Mouse (Mus musculus): Measurements from ENCODE around the gene Elf2. TPM values are rescaled to one million over a fixed set of nuclear protein-coding genes. Genes with fewer than 3 reads are reported as not detected.

Gene Elf2
- total RNA-seq (2021), result 10 to 100 TPM; 37.4 to 40.1 TPM
- long read RNA-seq, partial matches to known transcripts, result 3 of 5 reads
- long read RNA-seq, other reads (novel, unspliced or antisense), result 0 of 5 reads

DNA sequence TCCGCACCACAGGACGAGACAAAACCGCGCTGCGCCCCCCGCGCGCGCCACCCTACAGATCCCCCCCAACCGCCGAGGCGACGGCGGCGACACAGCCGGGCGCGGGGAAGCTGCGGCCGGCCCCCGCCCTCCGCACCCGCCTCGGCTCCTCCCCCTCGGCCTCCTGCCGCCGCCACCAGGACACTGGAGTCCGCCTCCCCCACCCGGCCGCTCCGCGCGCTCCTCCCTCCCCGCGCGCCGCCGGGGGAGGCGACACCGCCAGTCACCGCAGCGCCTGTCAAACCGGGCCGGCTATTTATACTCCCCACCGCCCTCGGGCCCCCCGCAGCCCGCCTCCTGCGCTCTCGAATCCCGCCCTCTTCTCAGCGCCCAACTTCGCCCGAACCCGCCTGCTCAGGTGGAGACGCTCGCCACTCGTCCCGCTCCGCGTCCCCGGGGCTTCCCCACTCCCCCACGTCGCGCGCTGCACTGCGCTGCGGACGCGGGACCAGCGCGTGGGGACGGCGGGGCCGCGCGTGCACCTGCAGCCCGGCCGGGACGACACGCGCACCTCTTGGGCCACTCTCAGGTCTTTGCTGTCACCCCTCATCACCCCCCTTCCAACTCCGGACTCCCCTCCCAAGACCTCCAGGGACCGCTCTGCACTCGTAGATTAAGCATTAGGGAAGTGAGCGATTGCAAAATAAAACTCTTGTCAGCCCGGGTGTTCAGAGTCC is at the start of gene Elf2:
Elf2 (minus strand) TSS at position 112 of the 716 bp plus-strand sequence.
- DNase-seq (ENCODE audit: low spot score in 2 of 2), result peak; percentile 72 to 83

- DNase-seq (ENCODE audit: low spot score in 2 of 2), result no peak
Measured at GRCm38 (mm10) chr3:51388904-51389303, 48.4 kb upstream of the Elf2 start.

GRCm38 (mm10) chr3:51387868-51388381 is 47.5 kb upstream of the Elf2 start:
- no peak for DNase-seq (ENCODE audit: low spot score in 2 of 2)

DNA sequence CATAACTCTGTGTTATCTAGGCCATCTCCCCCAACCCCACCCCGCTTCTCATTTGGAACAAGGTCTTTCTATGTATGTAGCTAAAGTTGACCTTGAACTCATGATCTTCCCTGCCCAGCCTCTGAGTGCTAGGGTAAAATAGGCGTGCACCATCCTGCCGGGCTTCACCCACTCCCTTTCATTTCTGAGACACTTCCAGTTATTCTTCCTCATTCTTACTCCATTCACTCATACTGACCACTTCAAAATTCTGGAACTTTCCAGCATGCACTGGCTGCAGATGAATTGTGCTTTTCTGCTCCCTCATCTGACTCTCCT is 46.6 kb upstream of the Elf2 start:
- DNase-seq (ENCODE audit: low spot score in 2 of 2), result no peak

GRCm38 (mm10) chr3:51386441-51387133 is 46.1 kb upstream of the Elf2 start:
- no peak for DNase-seq (ENCODE audit: low spot score in 2 of 2)

GRCm38 (mm10) chr3:51383409-51383808 is 42.9 kb upstream of the Elf2 start:
- no peak for DNase-seq (ENCODE audit: low spot score in 2 of 2)

GRCm38 (mm10) chr3:51380660-51381014 is 40.2 kb upstream of the Elf2 start:
- no peak for DNase-seq (ENCODE audit: low spot score in 2 of 2)

GRCm38 (mm10) chr3:51379786-51380659 is 39.6 kb upstream of the Elf2 start:
- no peak for DNase-seq (ENCODE audit: low spot score in 2 of 2)

DNA sequence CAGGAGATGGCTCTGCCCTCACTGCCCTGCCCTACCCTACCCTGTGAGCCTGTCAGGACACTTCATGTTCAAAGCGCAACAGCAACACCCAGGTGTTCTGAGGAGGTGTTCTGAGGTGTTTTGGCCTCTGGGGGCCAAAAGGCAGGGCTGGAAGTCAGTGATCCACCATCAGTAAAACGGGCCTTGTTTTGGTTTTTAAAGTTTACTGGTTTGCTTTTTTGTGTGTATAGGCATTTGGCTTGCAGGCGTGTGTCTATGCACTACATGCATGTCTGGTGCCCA is 38.1 kb upstream of the Elf2 start:
- DNase-seq (ENCODE audit: low spot score in 2 of 2), result no peak

- no peak for DNase-seq (ENCODE audit: low spot score in 2 of 2)
Measured at GRCm38 (mm10) chr3:51377878-51378664, 37.6 kb upstream of the Elf2 start.

GRCm38 (mm10) chr3:51375307-51376265 is 35.1 kb upstream of the Elf2 start:
- peak; percentile 51 to 59 for DNase-seq (ENCODE audit: low spot score in 2 of 2)

- DNase-seq (ENCODE audit: low spot score in 2 of 2), result no peak
Measured at GRCm38 (mm10) chr3:51373544-51373943, 33.1 kb upstream of the Elf2 start.

DNA sequence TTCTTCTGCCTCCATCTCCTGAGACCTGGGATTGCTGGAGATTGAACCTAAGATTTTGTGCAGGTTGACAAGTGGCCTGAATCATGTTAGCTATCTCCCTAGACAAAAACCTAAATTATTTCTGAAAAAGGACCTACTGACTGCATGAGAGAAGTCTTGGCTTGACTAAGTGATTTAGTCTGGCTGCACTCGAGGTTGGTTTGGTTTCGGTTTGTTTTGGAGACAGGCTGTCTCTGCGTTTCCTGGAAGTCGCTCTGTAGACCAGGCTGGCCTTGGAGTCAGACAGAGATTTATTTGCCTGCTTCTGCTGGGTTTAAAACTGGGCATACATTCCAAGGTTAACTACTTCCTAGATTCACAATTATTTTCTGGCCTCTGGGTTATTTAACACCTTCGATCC is 32.4 kb upstream of the Elf2 start:
- DNase-seq (ENCODE audit: low spot score in 2 of 2), result no peak

GRCm38 (mm10) chr3:51371826-51372225 is 31.4 kb upstream of the Elf2 start:
- DNase-seq (ENCODE audit: low spot score in 2 of 2), result no peak

GRCm38 (mm10) chr3:51368011-51368410 is 27.5 kb upstream of the Elf2 start:
- no peak for DNase-seq (ENCODE audit: low spot score in 2 of 2)

DNA sequence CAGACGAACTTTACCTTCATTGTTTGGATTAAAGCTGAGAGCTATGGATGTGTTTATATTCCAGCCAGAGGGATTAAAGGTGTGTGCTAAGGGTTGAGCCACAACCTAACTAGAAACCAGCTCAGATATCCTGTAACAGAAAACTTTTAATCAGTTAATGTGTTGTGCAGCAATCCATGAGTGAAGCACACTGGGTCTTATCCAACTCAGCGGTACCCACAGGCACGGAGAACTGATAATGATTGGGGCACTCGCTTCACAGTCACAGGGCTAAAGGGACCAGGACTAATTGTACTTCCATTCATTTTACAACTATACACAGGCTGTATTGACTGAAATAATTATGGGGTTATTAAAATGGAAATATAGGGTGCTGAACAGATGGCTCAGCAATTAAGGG is 26.5 kb upstream of the Elf2 start:
- DNase-seq (ENCODE audit: low spot score in 2 of 2), result no peak

DNA sequence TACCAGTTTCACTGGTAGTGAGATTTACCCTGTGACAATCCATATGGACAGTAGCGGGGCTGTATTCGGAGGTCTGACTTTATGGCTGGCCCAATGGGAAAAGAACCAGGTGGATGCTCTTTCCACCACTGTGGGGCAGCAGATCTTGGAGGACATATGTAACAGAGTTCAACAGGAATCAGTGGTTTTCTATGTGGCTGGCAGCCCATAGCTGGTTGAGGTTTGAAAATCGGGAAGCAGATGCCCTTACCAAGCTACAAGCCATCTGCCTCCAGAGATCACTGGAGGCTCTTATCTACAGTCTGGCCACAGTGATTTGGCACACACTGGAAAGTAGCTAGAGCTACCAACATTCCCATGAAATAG is 25.0 kb upstream of the Elf2 start:
- DNase-seq (ENCODE audit: low spot score in 2 of 2), result no peak

DNA sequence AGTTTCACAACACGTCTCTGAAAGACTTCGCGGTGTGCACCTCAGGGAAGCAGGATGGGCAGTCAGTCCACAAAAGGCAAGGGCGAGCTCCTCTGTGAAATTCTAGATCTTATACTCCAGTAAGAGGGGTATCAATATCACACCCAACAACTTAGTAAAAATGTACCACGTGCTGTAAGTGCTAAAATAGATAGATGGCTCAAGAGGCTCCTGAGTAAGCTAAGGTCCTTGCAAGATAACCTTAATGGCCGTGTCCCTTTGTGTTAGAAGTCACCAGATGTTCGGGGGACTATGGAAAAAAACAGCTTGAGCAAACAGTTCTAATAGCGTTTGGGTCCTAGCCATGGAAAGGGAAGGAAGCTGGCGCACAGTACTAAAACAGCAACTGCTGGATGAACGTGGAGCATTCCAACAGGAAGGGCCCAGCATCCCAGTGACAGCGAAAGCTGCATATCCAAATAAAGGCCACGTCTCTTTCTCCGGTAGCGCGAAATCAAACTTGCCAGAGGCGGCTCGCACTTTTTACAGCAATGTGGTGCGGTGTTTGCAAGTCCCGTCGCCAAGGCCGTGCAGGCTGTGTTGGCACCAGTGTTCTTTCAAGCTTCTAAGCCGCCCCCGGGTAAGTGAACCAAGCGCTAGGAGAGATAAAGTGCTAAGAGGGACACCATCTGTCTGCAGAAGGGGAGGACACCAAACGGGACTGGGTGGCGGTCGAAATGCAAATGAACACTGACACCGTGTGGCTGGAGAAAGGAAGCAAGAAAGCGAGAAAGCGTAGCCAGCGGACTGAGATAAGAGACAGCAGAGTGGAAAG is 24.4 kb upstream of the Elf2 start:
- peak; percentile 81 to 82 for DNase-seq (ENCODE audit: low spot score in 2 of 2)

- no peak for DNase-seq (ENCODE audit: low spot score in 2 of 2)
Measured at GRCm38 (mm10) chr3:51361066-51361465, 20.6 kb upstream of the Elf2 start.
